Mouse (Mus musculus): ENCODE results near the gene Pde6g. TPM values are rescaled to one million over a fixed set of nuclear protein-coding genes. Genes with fewer than 3 reads are reported as not detected.
"Not testable (repeated sequence)": the region's sequence is repeated elsewhere in the genome, so short reads cannot be mapped to it uniquely, and the experiment has no call there.

Pde6g gene
- total RNA-seq, 2 experiments from 2014 or later, result 0.23 to 0.41 TPM

DNA sequence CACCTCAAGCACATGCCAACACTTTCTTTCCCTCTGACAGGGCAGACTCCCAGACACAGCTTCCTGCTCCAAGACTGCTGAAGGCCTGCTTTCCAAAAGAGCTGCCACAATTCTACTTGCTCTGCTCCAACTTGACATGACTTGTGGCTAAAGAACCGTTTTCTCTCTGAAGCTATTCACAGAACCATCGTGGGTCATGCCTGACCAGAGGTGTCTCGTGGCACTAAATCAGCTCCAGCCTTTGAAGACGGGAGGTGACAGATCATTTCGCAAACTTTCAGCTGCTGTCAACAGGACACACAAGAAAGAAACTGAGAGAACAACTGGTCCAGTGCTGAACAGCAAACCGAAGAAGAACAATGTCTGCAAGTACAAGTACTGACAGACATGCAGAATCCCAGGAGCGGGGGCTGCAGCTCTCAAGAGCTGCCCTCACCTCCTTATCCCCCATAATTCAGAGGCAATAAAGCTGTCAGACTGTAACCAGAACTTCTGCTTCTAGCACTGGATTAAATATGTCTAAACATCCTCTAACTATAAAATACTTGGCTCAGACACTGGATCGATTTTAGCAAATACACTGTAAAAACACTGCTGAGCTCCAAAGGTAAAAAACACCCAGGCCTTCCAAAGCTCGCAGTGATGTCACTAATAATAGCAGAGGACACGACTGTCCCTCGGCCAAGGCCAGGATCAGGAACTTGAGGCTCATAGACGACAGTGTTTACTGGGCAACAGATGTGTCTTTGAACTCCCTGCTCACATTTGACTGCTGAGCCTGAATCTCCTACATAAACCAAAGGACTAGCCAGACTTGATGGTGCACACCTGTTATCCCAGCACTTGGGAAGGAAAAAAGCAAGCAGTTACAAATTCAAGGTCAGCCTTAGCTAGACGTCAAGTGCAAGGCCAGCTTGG, 30.4 kb downstream of the Pde6g start:
- no peak for DNase-seq

DNA sequence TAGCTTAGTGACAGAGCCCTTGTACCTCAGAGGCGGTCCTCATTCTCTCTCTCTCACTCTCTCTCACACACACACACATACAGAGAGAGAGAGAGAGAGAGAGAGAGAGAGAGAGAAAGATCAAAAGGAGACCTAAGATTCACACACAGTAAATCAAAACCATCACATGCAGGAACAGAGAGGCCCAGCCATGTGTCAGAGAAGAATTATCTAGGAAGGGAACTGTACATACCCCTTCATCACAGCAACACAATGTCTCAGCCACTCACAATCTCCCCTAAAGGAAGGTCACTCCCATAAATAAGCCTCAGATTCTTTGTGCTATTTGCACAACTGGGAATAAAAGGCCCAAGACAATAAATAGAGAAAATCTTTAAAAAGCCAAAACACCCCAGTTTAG, 34.7 kb downstream of the Pde6g start:
- DNase-seq, result no peak

DNA sequence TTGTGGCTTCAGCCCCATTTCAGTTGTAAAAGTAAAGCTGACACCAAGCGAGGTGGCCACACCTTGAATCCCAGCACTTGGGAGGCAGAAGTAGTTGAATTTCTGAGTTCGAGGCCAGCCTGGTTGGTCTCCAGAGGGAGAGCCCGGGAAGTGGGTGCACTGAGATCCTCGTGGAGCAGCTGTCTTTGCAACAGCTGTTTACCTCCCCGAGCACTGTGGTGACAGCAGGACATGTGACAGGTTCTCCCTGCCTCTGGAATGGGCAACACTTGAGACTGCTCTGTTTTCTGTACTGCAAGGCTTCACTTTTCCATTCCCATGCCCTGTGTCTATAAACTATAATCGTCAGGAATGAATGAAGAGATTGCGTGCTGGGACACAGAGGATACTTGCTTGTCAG, 35.4 kb downstream of the Pde6g start:
- no peak for DNase-seq

DNA sequence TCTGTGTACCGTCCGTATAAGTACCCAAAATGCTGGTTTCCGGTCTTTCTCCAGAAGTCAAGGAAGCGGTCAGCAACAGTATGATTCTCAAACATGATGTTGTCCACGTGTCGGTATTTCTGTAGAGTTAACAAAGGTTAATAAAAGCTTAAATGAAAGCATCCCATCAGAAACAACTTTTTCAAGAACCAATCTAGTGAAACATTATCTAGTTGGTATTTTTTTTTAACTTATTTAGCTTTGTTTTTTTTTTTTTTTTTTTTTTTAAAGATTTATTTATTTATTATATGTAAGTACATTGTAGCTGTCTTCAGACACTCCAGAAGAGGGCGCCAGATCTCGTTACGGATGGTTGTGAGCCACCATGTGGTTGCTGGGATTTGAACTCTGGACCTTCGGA, 39.7 kb downstream of the Pde6g start:
- DNase-seq, result not testable (repeated sequence)

DNA sequence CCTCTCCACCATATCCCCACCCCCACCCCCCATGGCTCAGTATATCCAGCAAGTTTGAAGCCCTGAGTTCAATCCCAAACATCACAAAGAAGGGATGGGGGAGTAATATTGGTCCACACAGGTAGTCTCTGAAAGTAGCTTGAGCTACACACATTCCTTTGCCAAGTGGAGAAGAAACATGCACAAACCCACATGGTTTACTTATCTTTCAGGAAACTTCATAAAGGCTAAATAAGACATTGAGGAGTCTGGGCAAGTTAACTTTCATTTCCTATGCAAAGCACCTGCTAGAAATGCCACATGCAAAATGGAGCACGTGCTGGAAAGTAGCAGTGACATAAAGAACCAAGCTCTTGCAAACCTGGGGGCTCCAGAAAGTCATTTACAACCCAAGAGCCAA, 46.9 kb downstream of the Pde6g start:
- DNase-seq, result no peak

DNA sequence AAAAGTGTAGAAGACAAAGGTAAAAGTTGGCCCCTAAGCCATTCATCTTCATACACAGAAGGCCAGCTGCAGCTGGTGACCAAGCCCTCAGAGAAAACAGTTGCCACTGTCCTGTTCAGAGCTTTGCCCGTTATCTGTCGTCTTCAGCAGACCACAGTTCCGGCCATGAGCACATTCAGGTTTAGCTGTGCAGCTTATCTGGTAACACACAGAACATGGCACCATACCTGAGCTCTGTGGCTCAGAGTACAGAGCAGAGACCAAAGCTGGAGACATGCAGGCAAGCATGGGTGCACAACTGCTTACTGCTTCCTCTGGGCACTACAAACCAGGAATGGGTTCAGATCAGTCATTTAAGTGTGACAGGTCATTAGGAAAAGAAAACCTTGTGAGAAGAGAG, 47.4 kb downstream of the Pde6g start:
- no peak for DNase-seq

DNA sequence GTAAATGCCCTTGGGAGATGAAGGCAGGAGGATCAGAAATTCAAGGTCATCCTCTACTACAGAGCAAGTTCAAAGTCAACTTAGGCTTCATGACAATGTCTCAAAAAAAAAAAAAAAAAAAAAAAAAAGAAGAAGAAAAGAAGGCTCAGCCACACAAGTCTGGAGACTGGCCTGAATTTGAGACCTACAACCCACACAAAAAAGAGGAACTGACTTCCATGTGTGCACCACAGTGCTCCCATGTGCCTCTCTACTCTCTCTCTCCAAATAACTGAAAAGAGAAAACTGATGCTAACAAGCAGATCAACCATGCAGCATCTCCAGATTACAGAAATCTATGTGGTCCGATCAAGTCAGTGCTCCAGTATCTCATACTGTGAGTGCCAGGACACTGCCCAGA, 48.5 kb downstream of the Pde6g start:
- no peak for DNase-seq

DNA sequence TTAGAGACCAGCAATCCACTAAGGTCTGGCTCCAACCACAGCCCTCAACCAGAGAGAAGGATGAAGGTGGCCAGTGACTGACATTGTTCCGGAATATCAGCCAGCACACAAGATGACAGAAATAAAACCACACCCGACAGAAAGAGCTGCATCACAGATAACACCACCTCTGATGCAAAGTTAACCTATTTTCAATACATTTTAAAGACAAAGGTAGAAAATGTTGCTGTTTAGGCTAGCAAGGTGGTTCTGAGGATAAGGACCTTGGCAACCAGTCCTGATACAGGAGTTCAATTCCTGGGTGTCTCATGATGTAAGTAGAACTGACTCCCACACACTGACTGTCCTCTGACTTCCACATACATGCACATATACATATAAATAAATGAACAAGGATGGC, 54.0 kb downstream of the Pde6g start:
- DNase-seq, result no peak

Other genes starting within 250 kb of the Pde6g start
- gene Bahcc1, start 220.6 kb downstream of the Pde6g start, total RNA-seq (2021), result 10 to 100 TPM in 1 of 2 experiments, 1 to 10 TPM in 1; 6.4 to 10.5 TPM
- gene Actg1, start 105.0 kb downstream of the Pde6g start, total RNA-seq (2021), result 100 to 1,000 TPM; 439 to 618 TPM
- gene Fscn2, start 92.0 kb downstream of the Pde6g start, total RNA-seq (2021), result under 1 TPM; 0.50 to 0.61 TPM
- 10 to 100 TPM; 14.6 to 15.3 TPM for gene Faap100, start 74.7 kb downstream of the Pde6g start, total RNA-seq (2021)
- 10 to 100 TPM; 60.6 to 66.6 TPM for gene Nploc4, start 15.8 kb downstream of the Pde6g start, total RNA-seq (2021)
- gene Tspan10, start 10.9 kb downstream of the Pde6g start, total RNA-seq (2021), result not detected
- gene Oxld1, start 4.6 kb upstream of the Pde6g start, total RNA-seq (2021), result 10 to 100 TPM; 21.2 to 24.1 TPM
- 1 to 10 TPM; 5.5 to 6.8 TPM for gene Ccdc137, start 4.6 kb upstream of the Pde6g start, total RNA-seq (2021)
- gene Arl16, start 14.1 kb upstream of the Pde6g start, total RNA-seq (2021), result 10 to 100 TPM; 16.1 to 17.5 TPM
- gene Mrpl12, start 31.1 kb upstream of the Pde6g start, total RNA-seq (2021), result 100 to 1,000 TPM; 121 to 147 TPM
- gene Slc25a10, start 38.3 kb upstream of the Pde6g start, total RNA-seq (2021), result 10 to 100 TPM in 1 of 2 experiments, 1 to 10 TPM in 1; 9.7 to 11.1 TPM
- under 1 TPM; 0.09 to 0.75 TPM for gene Gcgr, start 77.2 kb upstream of the Pde6g start, total RNA-seq (2021)
- gene Mcrip1, start 96.2 kb upstream of the Pde6g start, total RNA-seq (2021), result 10 to 100 TPM; 51.3 to 52.7 TPM
- gene Ppp1r27, start 97.6 kb upstream of the Pde6g start, total RNA-seq (2021), result 100 to 1,000 TPM; 156 to 183 TPM
- gene P4hb, start 119.8 kb upstream of the Pde6g start, total RNA-seq (2021), result 100 to 1,000 TPM; 349 to 414 TPM
- 100 to 1,000 TPM; 163 to 197 TPM for gene Arhgdia, start 128.1 kb upstream of the Pde6g start, total RNA-seq (2021)
- 10 to 100 TPM; 72.1 to 77.3 TPM for gene Alyref, start 144.9 kb upstream of the Pde6g start, total RNA-seq (2021)
- gene Anapc11, start 144.9 kb upstream of the Pde6g start, total RNA-seq (2021), result 10 to 100 TPM; 60.1 to 67.6 TPM
- not detected for gene Npb, start 155.0 kb upstream of the Pde6g start, total RNA-seq (2021)
- gene Pcyt2, start 164.4 kb upstream of the Pde6g start, total RNA-seq (2021), result 10 to 100 TPM; 29.7 to 30.9 TPM
- 1 to 10 TPM; 6.5 to 9.2 TPM for gene Sirt7, start 171.7 kb upstream of the Pde6g start, total RNA-seq (2021)
- 10 to 100 TPM; 27.6 to 39.6 TPM for gene Mafg, start 180.1 kb upstream of the Pde6g start, total RNA-seq (2021)
- 10 to 100 TPM; 15.1 to 18.1 TPM for gene Pycr1, start 190.3 kb upstream of the Pde6g start, total RNA-seq (2021)
- gene Myadml2, start 194.7 kb upstream of the Pde6g start, total RNA-seq (2021), result 10 to 100 TPM; 89.2 to 92.0 TPM
- gene Notum, start 207.7 kb upstream of the Pde6g start, total RNA-seq (2021), result 1 to 10 TPM in 1 of 2 experiments, not detected in 1; 1.2 TPM
- gene Aspscr1, start 219.5 kb upstream of the Pde6g start, total RNA-seq (2021), result 10 to 100 TPM; 34.8 to 39.8 TPM

Data from gastrocnemius, postnatal 10 days (tissue).